Mouse (Mus musculus): ENCODE results near the gene Pth2r. TPM values are rescaled to one million over a fixed set of nuclear protein-coding genes. Genes with fewer than 3 reads are reported as not detected.

Gene Pth2r
- polyA plus RNA-seq, 1 experiment from 2014 or later, result not detected

- no peak for ATAC-seq (replicated peaks; ENCODE audit: low FRiP score, low read depth)
- H3K36me3 ChIP-seq (ENCODE audit: insufficient read depth, low read length), result no peaks in the 10 kb centered on the region
- H3K9ac ChIP-seq (ENCODE audit: low read depth, low read length), result no peak overlapping the region
- no peak overlapping the region for H3K4me3 ChIP-seq (replicated peaks; ENCODE audit: low read depth, low read length)
- no peak for DNase-seq (ENCODE audit: low spot score)
- H3K4me2 ChIP-seq (ENCODE audit: low read length), result no peak overlapping the region
- TF ChIP-seq CTCF (IDR thresholded peaks at IDR 0.05; ENCODE audit: low read depth), result no peak
- H3K27me3 ChIP-seq (ENCODE audit: insufficient read depth, low read length), result no peaks in the 10 kb centered on the region
- no peaks in the 10 kb centered on the region for H3K9me3 ChIP-seq (replicated peaks; ENCODE audit: low read length)
- no peaks in the 10 kb centered on the region for H3K4me1 ChIP-seq (replicated peaks; ENCODE audit: insufficient read depth, low read length)
- WGBS, result 83% methylated on average over 2 of the region's 2 CpGs
- no peak overlapping the region for H3K27ac ChIP-seq
Observed at GRCm38 (mm10) chr1:65337768-65338167, 55.9 kb downstream of the Pth2r start.

GRCm38 (mm10) chr1:65340240-65340639 lies 58.4 kb downstream of the Pth2r start:
- WGBS, result 43% methylated on average over 2 of the region's 2 CpGs

DNA sequence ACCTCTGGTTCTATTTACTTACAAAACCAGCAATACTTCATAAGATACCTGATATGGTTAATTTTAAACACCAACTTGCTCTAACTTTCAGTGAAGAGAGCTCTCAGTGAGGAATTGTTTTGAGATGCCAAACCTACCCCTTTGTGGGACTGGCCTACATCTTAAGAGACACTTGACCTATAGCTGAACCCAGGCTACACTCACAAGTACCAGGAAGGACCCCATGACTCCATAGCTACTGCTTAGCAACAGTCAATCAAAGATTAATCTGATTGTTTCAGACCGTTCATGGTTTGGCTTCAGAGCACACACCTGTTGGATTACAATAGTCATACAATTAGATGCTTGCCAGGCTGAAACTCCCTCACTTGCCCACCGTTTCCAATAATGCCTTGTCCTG lies 71.1 kb downstream of the Pth2r start:
- Histone ChIP-seq H3K9me3 (replicated peaks; ENCODE audit: low read length) (no peaks in the 10 kb centered on the region), H3K36me3 (ENCODE audit: insufficient read depth, low read length) (no peaks in the 10 kb centered on the region), H3K4me1 (replicated peaks; ENCODE audit: insufficient read depth, low read length) (no peaks in the 10 kb centered on the region), H3K4me3 (replicated peaks; ENCODE audit: low read depth, low read length) (no peak overlapping the region), H3K4me2 (ENCODE audit: low read length) (no peak overlapping the region), H3K27ac (no peak overlapping the region), H3K9ac (ENCODE audit: low read depth, low read length) (no peak overlapping the region), H3K27me3 (ENCODE audit: insufficient read depth, low read length) (no peaks in the 10 kb centered on the region)
- ATAC-seq (replicated peaks; ENCODE audit: low FRiP score, low read depth) (no peak), DNase-seq (ENCODE audit: low spot score) (no peak)
- TF ChIP-seq CTCF (IDR thresholded peaks at IDR 0.05; ENCODE audit: low read depth), result no peak
- WGBS, result 71% methylated on average over 2 of the region's 2 CpGs

More at GRCm38 (mm10) chr1:65340240-65340639, 58.4 kb downstream of the Pth2r start:
- ATAC-seq (replicated peaks; ENCODE audit: low FRiP score, low read depth), result no peak
- H3K9ac ChIP-seq (ENCODE audit: low read depth, low read length), result no peak overlapping the region
- H3K27me3 ChIP-seq (ENCODE audit: insufficient read depth, low read length), result no peaks in the 10 kb centered on the region
- H3K9me3 ChIP-seq (replicated peaks; ENCODE audit: low read length), result no peaks in the 10 kb centered on the region
- H3K4me3 ChIP-seq (replicated peaks; ENCODE audit: low read depth, low read length), result no peak overlapping the region
- no peaks in the 10 kb centered on the region for H3K36me3 ChIP-seq (ENCODE audit: insufficient read depth, low read length)
- H3K4me1 ChIP-seq (replicated peaks; ENCODE audit: insufficient read depth, low read length), result no peaks in the 10 kb centered on the region
- peak; percentile 4 for DNase-seq (ENCODE audit: low spot score)
- H3K27ac ChIP-seq, result no peak overlapping the region
- H3K4me2 ChIP-seq (ENCODE audit: low read length), result no peak overlapping the region
- TF ChIP-seq CTCF (IDR thresholded peaks at IDR 0.05; ENCODE audit: low read depth), result no peak

- H3K4me3 ChIP-seq (replicated peaks; ENCODE audit: low read depth, low read length), result no peak overlapping the region
- H3K4me1 ChIP-seq (replicated peaks; ENCODE audit: insufficient read depth, low read length), result no peaks in the 10 kb centered on the region
- ATAC-seq (replicated peaks; ENCODE audit: low FRiP score, low read depth) (no peak), DNase-seq (ENCODE audit: low spot score) (no peak)
- no peaks in the 10 kb centered on the region for H3K9me3 ChIP-seq (replicated peaks; ENCODE audit: low read length)
- no peak overlapping the region for H3K27ac ChIP-seq
- no peak for TF ChIP-seq CTCF (IDR thresholded peaks at IDR 0.05; ENCODE audit: low read depth)
- no peak overlapping the region for H3K4me2 ChIP-seq (ENCODE audit: low read length)
- H3K27me3 ChIP-seq (ENCODE audit: insufficient read depth, low read length), result no peaks in the 10 kb centered on the region
- H3K36me3 ChIP-seq (ENCODE audit: insufficient read depth, low read length), result no peaks in the 10 kb centered on the region
- H3K9ac ChIP-seq (ENCODE audit: low read depth, low read length), result no peak overlapping the region
Observed at GRCm38 (mm10) chr1:65354153-65354552, 72.3 kb downstream of the Pth2r start.

- TF ChIP-seq CTCF (IDR thresholded peaks at IDR 0.05; ENCODE audit: low read depth), result peak; percentile 59
- Histone ChIP-seq H3K4me1 (replicated peaks; ENCODE audit: insufficient read depth, low read length) (no peaks in the 10 kb centered on the region), H3K36me3 (ENCODE audit: insufficient read depth, low read length) (no peaks in the 10 kb centered on the region), H3K27ac (no peak overlapping the region), H3K27me3 (ENCODE audit: insufficient read depth, low read length) (no peaks in the 10 kb centered on the region), H3K9ac (ENCODE audit: low read depth, low read length) (no peak overlapping the region), H3K4me2 (ENCODE audit: low read length) (no peak overlapping the region), H3K9me3 (replicated peaks; ENCODE audit: low read length) (no peaks in the 10 kb centered on the region), H3K4me3 (replicated peaks; ENCODE audit: low read depth, low read length) (no peak overlapping the region)
- DNase-seq (ENCODE audit: low spot score) (peak; percentile 5), ATAC-seq (replicated peaks; ENCODE audit: low FRiP score, low read depth) (no peak)
- 40% methylated on average over 15 of the region's 15 CpGs for WGBS
Observed at GRCm38 (mm10) chr1:65388328-65388727, 106.5 kb downstream of the Pth2r start.

GRCm38 (mm10) chr1:65389621-65390020 lies 107.8 kb downstream of the Pth2r start:
- Histone ChIP-seq H3K9me3 (replicated peaks; ENCODE audit: low read length) (no peaks in the 10 kb centered on the region), H3K27ac (no peak overlapping the region), H3K4me2 (ENCODE audit: low read length) (no peak overlapping the region), H3K4me3 (replicated peaks; ENCODE audit: low read depth, low read length) (no peak overlapping the region), H3K4me1 (replicated peaks; ENCODE audit: insufficient read depth, low read length) (no peaks in the 10 kb centered on the region), H3K27me3 (ENCODE audit: insufficient read depth, low read length) (no peaks in the 10 kb centered on the region), H3K9ac (ENCODE audit: low read depth, low read length) (no peak overlapping the region), H3K36me3 (ENCODE audit: insufficient read depth, low read length) (no peaks in the 10 kb centered on the region)
- 94% methylated on average over 15 of the region's 15 CpGs for WGBS
- ATAC-seq (replicated peaks; ENCODE audit: low FRiP score, low read depth) (no peak), DNase-seq (ENCODE audit: low spot score) (no peak)
- TF ChIP-seq CTCF (IDR thresholded peaks at IDR 0.05; ENCODE audit: low read depth), result no peak

DNA sequence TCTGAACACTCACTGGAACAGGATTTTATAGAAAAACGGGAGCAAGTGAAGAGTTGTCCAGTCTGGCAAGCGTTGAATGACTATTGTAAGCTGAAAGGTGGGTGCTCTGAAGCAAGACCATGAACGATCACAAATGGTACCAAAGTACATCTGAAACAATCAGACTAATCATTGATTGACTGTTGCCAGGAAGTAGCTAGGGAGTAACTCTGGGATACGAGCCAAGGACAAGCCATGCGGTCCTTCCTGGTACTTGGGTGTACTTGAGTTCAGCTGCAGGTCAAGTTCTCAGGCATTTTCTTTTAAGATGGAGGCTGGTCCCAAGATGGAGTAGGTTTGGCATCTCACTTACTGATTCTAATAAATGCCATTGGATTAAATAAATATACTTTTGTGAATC lies 125.6 kb downstream of the Pth2r start:
- no peak overlapping the region for H3K4me2 ChIP-seq (ENCODE audit: low read length)
- no peak overlapping the region for H3K9ac ChIP-seq (ENCODE audit: low read depth, low read length)
- no peaks in the 10 kb centered on the region for H3K4me1 ChIP-seq (replicated peaks; ENCODE audit: insufficient read depth, low read length)
- H3K27me3 ChIP-seq (ENCODE audit: insufficient read depth, low read length), result no peaks in the 10 kb centered on the region
- H3K36me3 ChIP-seq (ENCODE audit: insufficient read depth, low read length), result no peaks in the 10 kb centered on the region
- DNase-seq (ENCODE audit: low spot score) (peak; percentile 9), ATAC-seq (replicated peaks; ENCODE audit: low FRiP score, low read depth) (no peak; the same call in 1 of the 2 replicates)
- no peak overlapping the region for H3K27ac ChIP-seq
- 62% methylated on average over 5 of the region's 5 CpGs for WGBS
- no peaks in the 10 kb centered on the region for H3K9me3 ChIP-seq (replicated peaks; ENCODE audit: low read length)
- H3K4me3 ChIP-seq (replicated peaks; ENCODE audit: low read depth, low read length), result no peak overlapping the region
- TF ChIP-seq CTCF (IDR thresholded peaks at IDR 0.05; ENCODE audit: low read depth), result no peak
